Mouse (Mus musculus) cerebellum, adult (tissue): ENCODE data around the gene Gja1.
"Not testable (repeated sequence)": the region's sequence is repeated elsewhere in the genome, so short reads cannot be mapped to it uniquely, and the experiment has no call there.

ENCODE experiments used
- ATAC-seq: cut with Nextera tagmentation; 2 replicates; pipeline ENCODE4 v1.9.2; 2017; ENCODE audit warnings: mild to moderate bottlenecking, moderate library complexity, mixed read lengths; ENCODE audit not compliant: insufficient number of reproducible peaks, low FRiP score, low TSS enrichment

Gene Gja1

GRCm38 (mm10) chr10:56377097-56377965, at the start of gene Gja1:
Gene Gja1 (plus strand): TSS chr10:56377330.
- ATAC-seq: no peak

- ATAC-seq: peak; percentile 82
Observed at GRCm38 (mm10) chr10:56338851-56339489, 38.2 kb upstream of the Gja1 start.

GRCm38 (mm10) chr10:56360472-56360871, 16.7 kb upstream of the Gja1 start:
- ATAC-seq: no peak

- ATAC-seq: peak; percentile 82
Observed at GRCm38 (mm10) chr10:56369073-56369472, 8.1 kb upstream of the Gja1 start.

- ATAC-seq: no peak
Observed at GRCm38 (mm10) chr10:56373021-56373720, 4.0 kb upstream of the Gja1 start.

- ATAC-seq: no peak
Observed at GRCm38 (mm10) chr10:56374169-56374568, 3.0 kb upstream of the Gja1 start.

GRCm38 (mm10) chr10:56375906-56376468, 1.1 kb upstream of the Gja1 start:
- no peak for ATAC-seq

GRCm38 (mm10) chr10:56377966-56378647, 977 bp downstream of the Gja1 start:
- ATAC-seq: no peak

- peak; percentile 23; the same call in 1 of the 2 replicates for ATAC-seq
Observed at GRCm38 (mm10) chr10:56378648-56379254, 1.6 kb downstream of the Gja1 start.

- no peak for ATAC-seq
Observed at GRCm38 (mm10) chr10:56379720-56380119, 2.6 kb downstream of the Gja1 start.

- no peak for ATAC-seq
Observed at GRCm38 (mm10) chr10:56385195-56386109, 8.3 kb downstream of the Gja1 start.

- ATAC-seq: no peak
Observed at GRCm38 (mm10) chr10:56393095-56393784, 16.1 kb downstream of the Gja1 start.

GRCm38 (mm10) chr10:56393815-56394417, 16.8 kb downstream of the Gja1 start:
- ATAC-seq: not testable (repeated sequence)

- ATAC-seq: no peak
Observed at GRCm38 (mm10) chr10:56397875-56398274, 20.7 kb downstream of the Gja1 start.

- no peak for ATAC-seq
Observed at GRCm38 (mm10) chr10:56398310-56398709, 21.2 kb downstream of the Gja1 start.

GRCm38 (mm10) chr10:56401396-56401795, 24.3 kb downstream of the Gja1 start:
- not testable (repeated sequence) for ATAC-seq

GRCm38 (mm10) chr10:56405934-56406333, 28.8 kb downstream of the Gja1 start:
- no peak for ATAC-seq
